Mouse (Mus musculus) mouse embryonic stem cell (cell line): ENCODE results near the gene Irf9.

ENCODE experiments used
- in situ Hi-C, 2 experiments: fragments of 300-500 bp; cut with MboI; formaldehyde crosslinking; loops; 1 replicate in 1 of 2; 3 replicates in 1 of 2; pipeline ENCODE4 v1.14.3; 2019 to 2020; ENCODE audit warnings: low sequenced_read_pairs in 2 of 2, low pct_unique_long_range_greater_than_20kb in 1 of 2, mixed read lengths in 1 of 2; ENCODE audit not compliant: unreplicated experiment in 1 of 2

The Irf9 gene

DNA sequence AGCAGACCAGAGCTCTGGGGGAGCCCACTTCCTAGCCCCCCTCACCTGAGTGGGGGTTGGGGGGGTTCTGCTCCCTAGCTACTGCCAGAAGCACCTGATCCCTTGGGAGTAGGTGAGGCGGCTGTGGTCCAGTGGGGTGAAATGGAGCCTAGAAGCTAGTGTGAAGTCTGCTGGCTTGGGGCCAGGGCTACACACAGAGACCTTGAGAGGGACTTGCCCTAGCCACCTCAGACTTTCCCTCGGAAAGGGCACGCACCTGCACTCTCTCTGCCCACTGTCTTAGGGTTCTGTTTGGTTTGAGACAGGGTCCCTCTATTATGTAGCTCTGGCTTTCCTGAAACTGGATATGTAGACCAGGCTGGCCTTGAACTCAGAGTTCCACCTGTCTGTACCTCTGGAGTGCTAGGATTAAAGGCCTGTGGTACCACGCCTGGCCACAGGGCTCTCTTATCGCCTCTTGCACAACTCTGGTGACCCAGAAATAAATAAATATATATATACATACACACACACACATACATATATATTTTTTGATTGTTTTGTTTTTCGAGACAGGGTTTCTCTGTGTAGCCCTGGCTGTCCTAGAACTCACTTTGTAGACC, 24.6 kb upstream of the Irf9 start:
- in situ Hi-C loops: no loop called here

DNA sequence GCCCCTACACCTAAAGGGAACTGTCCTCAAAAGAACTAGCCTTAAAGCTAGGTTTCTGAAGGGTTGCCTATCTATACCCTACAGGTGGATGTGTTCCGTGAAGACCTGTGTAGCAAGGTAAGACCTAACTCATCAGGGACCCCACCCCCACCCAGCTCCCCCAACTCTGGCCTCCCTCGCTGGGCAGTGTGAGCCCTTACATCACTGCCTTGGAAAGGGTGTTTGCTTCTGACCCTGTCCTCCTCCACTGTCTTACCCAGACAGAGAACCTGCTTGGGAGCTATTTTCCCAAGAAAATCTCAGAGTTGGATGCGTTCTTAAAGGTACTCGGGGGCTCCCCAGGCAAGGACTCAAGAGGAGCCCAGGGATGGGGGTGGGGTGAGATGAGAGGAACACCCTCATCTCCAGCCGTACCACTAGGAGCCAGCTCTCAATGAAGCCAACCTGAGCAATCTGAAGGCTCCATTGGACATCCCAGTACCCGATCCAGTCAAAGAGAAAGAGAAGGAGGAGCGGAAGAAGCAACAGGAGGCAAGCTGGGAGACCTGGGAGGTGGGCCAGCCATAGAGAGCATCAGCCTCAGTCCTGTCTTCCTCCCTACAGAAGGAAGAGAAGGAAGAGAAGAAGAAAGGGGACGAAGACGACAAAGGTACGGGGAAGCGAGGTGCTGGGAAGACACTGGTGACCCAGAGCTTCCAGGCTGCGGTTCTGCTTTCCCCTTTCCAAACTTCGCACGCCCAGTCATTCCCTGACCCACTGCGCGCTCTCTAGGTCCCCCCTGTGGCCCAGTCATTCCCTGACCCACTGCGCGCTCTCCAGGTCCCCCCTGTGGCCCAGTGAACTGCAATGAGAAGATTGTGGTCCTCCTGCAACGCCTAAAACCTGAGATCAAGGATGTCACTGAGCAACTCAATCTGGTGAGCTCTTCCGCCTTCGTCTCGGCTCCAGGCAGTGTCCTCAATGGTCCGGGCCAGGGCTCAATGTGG, 23.6 kb upstream of the Irf9 start:
- in situ Hi-C loops: no loop called here

DNA sequence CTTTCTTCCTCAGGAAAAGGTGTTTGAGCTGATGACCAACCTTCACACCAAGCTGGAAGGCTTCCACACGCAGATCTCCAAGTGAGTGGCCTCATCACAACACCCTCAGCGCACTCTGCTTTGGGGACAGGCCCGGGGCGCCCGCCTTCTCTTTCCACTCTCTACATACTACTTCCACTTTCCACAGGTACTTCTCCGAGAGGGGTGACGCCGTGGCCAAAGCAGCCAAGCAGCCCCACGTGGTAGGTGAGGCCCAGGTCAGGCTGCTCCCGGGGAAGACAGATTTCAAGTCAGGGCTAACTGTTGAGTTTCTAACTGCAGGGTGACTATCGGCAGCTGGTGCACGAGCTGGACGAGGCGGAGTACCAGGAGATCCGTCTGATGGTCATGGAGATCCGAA, 22.6 kb upstream of the Irf9 start:
- in situ Hi-C loops: no loop called here

DNA sequence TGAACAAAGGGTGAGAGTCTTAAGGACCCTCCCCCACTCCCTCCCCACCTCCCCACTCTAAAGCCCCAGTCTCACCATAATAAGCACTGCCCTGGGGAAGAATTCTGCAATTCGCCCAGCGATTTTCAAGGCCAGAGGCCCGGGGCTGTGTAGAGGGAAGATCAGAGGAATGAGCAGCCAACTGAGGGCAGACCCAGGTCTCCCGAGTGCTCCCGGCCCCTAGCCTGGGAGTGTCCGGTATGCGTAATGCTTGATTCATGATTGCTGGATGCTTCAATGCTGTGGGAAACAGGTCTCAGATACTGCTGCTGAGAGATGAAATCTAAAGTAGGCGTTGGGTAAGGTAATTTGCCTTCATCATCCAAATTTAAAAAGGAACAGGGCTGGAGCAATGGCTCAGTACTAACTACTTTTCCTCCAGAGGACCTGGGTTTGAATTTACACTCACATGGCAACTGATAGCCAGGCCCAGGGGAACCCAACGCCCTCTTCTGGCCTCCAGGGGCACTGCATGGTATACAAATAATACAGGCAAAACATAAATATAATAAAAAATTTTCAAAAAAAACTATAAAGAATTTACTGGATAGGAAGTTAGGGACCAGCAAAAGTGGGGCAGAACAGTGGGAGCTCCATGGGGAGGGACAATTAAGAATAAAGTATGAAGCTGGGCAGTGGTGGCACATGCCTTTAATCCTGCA, 21.2 kb upstream of the Irf9 start:
- in situ Hi-C loops: no loop called here

DNA sequence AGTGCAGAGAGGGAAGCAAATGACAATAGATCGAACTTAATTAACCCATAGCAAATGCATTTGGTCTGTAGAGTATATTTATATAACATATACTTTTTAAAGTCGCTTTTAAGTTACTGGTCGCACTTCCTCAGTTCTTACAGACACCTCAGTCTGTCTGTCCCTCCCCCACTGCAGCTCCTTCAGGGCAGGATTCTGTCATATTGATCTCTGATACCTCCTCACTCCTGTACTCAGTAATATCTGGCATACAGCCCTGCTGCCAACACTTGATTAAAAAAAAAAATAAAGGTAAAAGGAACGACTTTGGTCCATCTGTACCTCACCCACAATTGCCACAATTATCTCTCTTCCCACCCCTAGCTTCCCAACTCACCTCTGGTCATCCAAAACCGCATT, 19.1 kb upstream of the Irf9 start:
- in situ Hi-C loops: no loop called here

DNA sequence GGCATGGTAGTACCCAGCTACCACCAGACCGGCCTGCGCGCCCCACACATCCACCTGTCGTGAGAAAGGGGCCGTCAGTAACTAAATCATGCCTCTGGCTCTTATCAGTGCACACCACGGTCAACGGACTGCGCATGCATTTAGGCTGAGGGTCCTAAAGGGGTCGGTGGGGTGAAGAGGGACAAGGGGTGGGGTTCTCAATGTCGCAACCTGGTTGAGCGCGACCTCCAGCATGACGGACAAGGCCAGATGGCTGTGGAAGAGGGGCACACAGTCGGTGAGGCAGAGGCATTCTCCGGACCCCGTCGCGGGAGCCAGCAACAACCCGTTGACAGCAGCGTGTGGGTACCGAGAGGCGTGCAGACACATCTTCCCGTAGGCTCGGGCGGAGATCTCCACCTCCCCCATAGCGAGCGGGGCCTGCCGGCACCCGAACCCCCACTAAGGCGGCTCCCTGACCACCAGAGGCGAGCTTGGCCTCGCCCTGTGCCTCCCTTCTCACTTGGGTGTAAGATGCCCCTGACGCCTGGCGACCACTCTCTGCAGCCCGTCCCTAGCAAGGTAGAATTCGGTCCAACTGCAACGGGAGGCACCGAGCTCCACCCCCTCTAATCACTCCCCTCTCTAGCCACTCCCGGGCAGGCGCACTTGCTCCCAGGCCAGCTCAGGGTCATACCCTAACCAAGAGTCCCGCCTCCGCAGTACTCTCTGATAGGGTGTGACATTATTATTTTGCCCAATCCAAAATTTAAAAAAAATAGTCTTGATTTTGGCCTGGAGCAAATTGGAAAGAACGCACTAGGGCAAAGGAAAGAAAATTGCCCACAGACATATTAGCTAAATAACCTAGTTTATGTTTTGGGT, 18.4 kb upstream of the Irf9 start, which contains the start of gene Emc9:
Gene Emc9 (minus strand): TSS at position 601 of the 864 bp plus-strand sequence.
- in situ Hi-C loops: no loop called here

DNA sequence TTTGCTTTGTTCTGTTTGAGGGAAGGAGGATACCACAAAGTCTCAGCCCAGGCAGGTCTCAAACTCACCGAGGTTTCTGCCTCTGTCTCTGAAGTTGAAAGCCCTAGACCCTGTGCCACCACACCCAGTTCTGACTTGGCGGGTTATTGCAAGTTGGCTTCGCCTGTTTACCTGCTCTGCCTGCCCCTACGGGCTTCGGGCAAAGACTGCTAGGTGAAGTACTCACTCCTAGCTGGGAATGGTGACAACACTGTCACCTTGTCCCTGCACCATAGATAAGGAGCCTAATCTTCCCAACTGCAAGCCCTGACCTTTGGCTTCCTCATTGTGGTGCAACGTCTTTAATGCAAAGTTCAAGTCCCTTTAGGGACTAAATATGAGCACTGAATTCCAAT, 17.8 kb upstream of the Irf9 start:
- in situ Hi-C loops: no loop called here

DNA sequence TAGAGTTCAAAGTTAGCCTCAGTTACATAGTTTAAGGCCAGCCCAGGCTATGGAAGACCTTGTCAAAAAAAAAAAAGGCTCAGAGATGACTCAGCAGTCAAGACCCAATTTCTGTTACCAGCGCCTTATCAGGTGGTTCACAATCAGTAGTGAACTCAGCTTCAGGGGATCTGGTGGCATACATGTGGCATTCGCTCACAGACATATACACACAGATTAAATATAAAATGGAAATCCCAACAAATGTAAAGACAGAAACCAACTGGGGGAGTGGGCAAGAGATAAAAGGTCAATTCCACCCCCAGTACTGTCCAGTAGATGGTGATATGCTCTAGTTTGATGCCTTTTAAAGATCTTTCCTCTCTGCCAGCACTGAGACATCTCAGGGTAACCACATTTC, 17.2 kb upstream of the Irf9 start:
- in situ Hi-C loops: no loop called here

DNA sequence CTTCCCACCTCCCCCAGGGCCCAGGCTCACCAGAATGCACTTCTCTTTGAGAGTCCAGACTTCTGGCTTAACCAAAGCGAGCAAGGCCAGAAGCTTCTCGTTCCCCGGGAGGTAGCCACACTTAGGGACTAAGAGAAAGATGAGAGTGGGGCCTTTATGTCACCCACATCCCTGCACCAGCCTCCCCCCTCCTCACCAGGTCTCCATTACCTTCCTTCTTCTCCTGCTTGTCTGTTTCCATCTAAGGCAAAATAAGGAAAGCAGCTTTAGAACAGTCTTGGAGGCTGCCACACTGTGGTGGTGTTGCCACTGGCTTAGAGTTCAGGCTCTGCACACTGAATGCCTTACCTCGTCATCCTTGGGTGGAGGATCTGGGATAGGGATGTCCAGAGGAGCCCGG, 14.1 kb upstream of the Irf9 start:
- in situ Hi-C loops: no loop called here

DNA sequence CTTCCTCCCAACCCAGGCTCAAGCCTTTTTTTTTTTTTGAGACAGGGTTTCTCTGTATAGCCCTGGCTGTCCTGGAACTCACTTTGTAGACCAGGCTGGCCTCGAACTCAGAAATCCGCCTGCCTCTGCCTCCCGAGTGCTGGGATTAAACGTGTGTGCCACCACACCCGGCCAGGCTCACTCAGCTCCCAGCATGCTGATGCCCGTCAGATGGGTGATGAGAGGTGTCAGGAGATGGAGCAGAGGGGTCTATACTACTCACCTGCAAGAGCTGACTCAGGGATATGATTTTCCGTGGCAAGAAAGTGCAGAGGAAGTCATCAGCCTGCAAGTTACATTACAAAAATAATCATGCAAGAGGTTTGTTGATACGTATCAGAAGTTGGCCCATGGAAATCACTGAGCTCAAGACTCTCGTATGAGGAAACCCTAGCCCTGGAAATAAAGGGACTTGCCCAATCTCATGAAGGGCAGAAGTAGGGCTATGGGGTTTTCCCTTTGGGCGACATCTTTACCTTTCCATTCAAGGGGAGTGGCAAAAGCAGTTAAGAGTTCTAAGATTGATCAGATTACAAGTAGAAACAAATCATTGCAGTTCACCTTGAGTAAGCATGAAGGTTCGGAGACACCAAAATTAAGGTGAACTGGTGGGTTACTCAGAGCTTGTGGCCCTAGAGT, 13.5 kb upstream of the Irf9 start:
- in situ Hi-C loops: no loop called here

DNA sequence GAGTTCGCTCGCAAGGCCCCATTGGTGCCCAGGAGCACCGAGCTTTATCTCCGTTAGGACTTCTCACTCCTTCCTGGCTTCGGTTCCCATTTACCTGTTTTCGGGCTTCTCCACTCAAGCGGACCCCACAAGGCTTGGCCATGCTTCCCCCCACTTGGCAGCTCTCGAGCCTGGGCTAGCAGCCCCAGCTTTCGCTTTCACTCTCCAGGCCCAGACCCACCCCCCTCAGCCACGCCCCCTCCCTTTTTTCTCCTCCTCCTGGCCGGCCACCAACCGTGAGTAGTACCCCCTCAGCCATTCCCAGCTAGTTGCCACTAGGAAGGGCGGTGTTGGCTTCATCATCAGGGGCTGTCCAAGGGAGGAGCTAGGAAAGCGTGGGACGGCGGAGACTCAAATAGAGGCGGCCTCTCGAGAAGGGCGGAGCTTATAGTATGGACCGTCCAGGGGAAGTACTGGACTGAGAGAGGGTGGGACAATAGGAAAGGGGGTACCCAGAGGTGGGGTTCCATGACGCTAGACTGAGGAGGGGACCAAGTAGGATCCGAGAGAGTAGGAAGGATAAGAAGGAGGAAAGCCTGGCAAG, 12.5 kb upstream of the Irf9 start, which contains the start of gene Psme2:
Gene Psme2 (minus strand): TSS at position 366 of the 583 bp plus-strand sequence.
- in situ Hi-C loops: no loop called here

DNA sequence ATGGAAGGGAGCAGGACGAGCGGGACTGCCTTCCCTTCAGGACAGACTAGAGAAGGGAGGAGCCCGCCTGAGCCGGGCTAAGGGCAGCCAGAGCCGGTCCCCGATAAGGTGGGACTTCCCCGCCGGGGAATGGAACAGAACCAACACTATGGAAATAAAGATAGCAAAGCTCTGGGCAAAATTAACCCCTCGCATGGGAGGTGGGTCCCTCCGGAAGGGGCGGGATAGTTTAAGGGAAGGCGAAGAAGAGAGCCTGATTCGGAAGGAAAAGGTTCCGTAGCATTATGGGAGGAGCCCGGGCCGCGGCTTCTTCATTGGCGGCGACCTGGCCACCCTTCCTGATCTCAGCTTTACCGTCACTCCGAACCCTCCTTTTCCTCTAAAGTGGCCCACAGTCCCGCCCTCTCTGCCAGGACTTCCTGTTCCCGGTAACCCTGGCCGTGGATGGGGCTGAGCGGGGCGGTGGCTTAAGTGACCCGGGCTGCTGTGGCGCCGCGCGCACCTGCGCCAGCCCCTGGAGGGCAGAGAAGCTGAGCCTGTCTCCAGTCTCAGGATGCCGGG, 12.0 kb upstream of the Irf9 start, which contains the start of gene Rnf31:
Gene Rnf31 (plus strand): TSS at position 378 of the 561 bp plus-strand sequence.
- in situ Hi-C loops: no loop called here

DNA sequence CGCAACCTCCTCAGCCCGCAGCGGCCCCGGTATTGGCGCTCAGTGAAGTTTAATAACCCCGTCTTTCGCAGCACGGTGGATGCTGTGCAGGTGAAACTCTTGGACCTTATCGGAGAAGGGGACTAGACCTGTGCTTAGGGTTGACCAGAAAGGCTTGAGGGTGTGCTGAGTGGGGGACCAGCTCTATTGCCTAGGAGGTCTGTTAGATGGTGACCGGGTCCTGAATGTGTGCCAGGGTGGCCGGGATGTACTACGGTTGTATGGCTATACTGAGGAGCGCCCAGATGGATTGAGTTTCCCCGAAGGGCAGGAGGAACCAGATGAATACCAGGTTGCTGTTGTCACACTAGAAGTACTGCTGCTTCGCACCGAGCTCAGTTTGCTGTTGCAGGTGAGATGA, 11.1 kb upstream of the Irf9 start:
- in situ Hi-C loops: no loop called here

DNA sequence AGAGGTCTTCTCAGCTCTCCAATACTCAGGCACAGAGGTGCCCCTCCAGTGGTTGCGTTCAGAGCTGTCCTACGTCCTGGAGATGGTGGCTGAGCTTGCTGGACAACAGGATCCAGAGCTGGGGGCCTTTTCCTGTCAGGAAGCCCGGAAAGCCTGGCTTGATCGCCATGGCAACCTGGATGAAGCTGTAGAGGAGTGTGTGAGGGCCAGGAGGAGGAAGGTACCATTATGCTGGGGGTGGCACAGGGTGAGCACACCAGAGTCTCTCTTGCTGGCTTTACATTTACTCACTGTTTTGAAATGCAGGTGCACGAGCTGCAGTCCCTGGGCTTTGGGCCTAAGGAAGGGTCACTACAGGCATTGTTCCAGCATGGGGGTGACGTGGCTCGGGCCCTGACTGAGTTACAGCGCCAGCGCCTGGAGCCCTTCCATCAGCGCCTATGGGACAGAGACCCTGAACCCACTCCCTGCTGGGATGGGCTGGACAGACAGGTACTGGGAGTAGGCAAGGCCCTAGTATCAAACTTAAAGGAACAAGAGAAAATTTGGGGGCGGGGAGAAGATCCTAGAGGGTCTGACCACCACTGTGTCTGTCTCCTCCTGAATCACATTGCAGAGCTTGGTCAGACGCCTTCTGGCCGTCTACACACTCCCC, 7.2 kb upstream of the Irf9 start:
- in situ Hi-C loops: no loop called here

DNA sequence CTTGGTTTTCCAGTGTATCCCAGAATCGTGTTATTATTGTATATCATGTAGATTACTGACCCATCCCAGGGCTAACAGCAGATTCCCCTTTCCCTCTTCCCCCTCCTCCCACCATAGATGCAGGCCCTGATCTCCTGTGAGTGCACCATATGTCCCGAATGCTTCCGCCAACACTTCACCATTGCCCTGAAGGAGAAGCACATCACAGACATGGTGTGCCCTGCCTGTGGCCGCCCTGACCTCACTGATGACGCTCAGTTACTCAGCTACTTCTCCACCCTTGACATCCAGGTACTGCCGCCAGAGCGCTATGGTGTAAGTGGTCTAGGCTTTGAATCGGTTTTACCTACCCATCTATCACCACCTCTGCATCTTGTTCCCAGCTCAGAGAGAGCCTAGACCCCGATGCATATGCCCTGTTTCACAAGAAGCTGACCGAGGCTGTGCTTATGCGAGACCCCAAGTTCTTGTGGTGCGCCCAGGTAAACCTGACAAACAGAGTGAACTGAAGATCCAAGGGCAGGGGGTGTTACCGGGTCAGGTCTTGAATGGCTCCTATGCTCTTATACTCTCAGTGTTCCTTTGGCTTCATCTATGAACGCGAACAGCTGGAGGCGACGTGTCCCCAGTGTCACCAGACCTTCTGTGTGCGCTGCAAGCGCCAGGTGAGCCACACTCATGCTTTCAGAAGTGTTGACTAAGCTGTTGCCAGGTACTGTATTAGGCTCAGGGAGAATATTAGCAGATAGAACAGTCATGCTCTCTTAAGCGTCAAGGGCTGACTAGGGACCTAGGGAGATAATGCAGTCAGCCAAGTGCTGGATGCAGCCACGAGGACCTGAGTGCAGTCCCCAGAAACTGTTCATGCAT, 4.6 kb upstream of the Irf9 start:
- in situ Hi-C loops: no loop called here
